Comparison of ENCODE assay signal across 22 mouse cellular contexts in the genomic region with DNA sequence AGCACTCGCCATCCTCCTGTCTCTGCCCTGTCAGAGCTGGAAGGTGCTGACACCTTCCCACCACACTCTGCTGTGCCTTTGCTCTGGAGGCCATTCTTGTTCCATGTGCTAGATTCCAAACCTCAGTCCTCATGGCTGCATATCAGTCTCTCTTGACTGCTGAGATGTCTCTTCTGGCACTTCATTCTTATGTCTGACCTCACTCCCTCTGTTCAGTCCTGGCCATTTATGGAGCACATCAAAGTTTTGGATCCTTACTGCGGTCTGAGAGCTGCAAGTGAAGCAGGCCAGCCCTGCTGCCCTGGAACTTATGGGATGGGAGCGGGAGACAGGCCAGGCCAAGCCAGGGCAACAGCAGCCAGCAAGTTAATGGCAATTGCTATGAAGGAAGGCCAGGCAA. TPM values are rescaled to one million over a fixed set of nuclear protein-coding genes. Genes with fewer than 3 reads are reported as not detected.
A peak's percentile ranks its signal among the peaks of the same experiment; 100 is the strongest.
DNase-seq lines count a peak whose midpoint lies in the region; ATAC-seq lines count a peak whose summit lies in the region.
"Had no signal": no experiment of that assay in that cellular context is flagged by ENCODE, and none has a peak within 500 bp of the region (broad histone marks: within the 10 kb centered on the region; RNA-seq: fewer than 3 reads in every experiment).

No protein-coding gene starts in this region.

- no peak overlapping the region for H3K4me2 ChIP-seq in midbrain, embryonic 14.5 days (ENCODE audit: low read length)
- H3K4me2 ChIP-seq: hindbrain, embryonic 14.5 days; liver, embryonic 13.5 days; midbrain, embryonic 11.5 days had no signal

- peaks cover 15% of the 10 kb centered on the region for H3K4me1 ChIP-seq in midbrain, embryonic 10.5 days
- H3K4me1 ChIP-seq in midbrain, embryonic 14.5 days (ENCODE audit: control insufficient read depth, insufficient read depth, low read length), result 0 out of 2 replicates have a peak, but pooled peaks cover 5% of the 10 kb centered on the region
- H3K4me1 ChIP-seq: liver, embryonic 13.5 days had no signal

- H3K27me3 ChIP-seq in midbrain, embryonic 10.5 days (ENCODE audit: low read depth, poor library complexity, severe bottlenecking), result peaks cover 22% of the 10 kb centered on the region; the same call in 1 of the 2 replicates
- no peaks in the 10 kb centered on the region for H3K27me3 ChIP-seq in midbrain, embryonic 14.5 days (ENCODE audit: control insufficient read depth, insufficient read depth, low read length)
- H3K27me3 ChIP-seq: liver, embryonic 13.5 days had no signal

- no peaks in the 10 kb centered on the region for H3K9me3 ChIP-seq in midbrain, embryonic 10.5 days (replicated peaks)
- no peaks in the 10 kb centered on the region for H3K9me3 ChIP-seq in midbrain, embryonic 14.5 days (ENCODE audit: control insufficient read depth, low read length)
- H3K9me3 ChIP-seq: forebrain, embryonic 10.5 days; liver, embryonic 13.5 days had no signal

- H3K4me3 ChIP-seq in midbrain, embryonic 10.5 days, result no peak overlapping the region
- no peak overlapping the region for H3K4me3 ChIP-seq in midbrain, embryonic 14.5 days (replicated peaks; ENCODE audit: low read depth, low read length)
- H3K4me3 ChIP-seq: forebrain, embryonic 10.5 days; heart, adult 2 months; left cerebral cortex, adult 2 months; liver, embryonic 13.5 days had no signal

- H3K27ac ChIP-seq in midbrain, embryonic 10.5 days (replicated peaks), result 0 out of 2 replicates have a peak overlapping the region, but pooled peaks have one; percentile 42
- H3K27ac ChIP-seq in midbrain, embryonic 14.5 days (replicated peaks; ENCODE audit: low read depth, low read length), result no peak overlapping the region
- H3K27ac ChIP-seq: heart, adult 2 months; hindbrain, embryonic 14.5 days; kidney, postnatal 0 days; left cerebral cortex, adult 2 months; liver, embryonic 13.5 days had no signal

- H3K36me3 ChIP-seq in midbrain, embryonic 10.5 days, result peaks cover 19% of the 10 kb centered on the region
- H3K36me3 ChIP-seq in midbrain, embryonic 14.5 days (ENCODE audit: control insufficient read depth, insufficient read depth, low read length), result peaks cover 9% of the 10 kb centered on the region

- H3K9ac ChIP-seq in midbrain, embryonic 14.5 days (replicated peaks; ENCODE audit: low read length), result no peak overlapping the region
- H3K9ac ChIP-seq: hindbrain, embryonic 14.5 days; liver, embryonic 13.5 days had no signal

- intact Hi-C loops in heart, postnatal 14 days (cut with DNase I), result no loop called here

- 90% methylated on average over 3 of the region's 3 CpGs for WGBS in midbrain, embryonic 10.5 days
- 90% methylated on average over 3 of the region's 3 CpGs for WGBS in midbrain, embryonic 14.5 days

- no peak for ATAC-seq in midbrain, embryonic 14.5 days (ENCODE audit: low FRiP score, low TSS enrichment)
- ATAC-seq: forebrain, embryonic 16.5 days; inflammation-experienced regulatory T-cells, adult 6 months had no signal

- DNase-seq in heart, adult 11 months, result peak; percentile 90
- no peak for DNase-seq in heart, postnatal 14 days
- DNase-seq in midbrain, embryonic 10.5 days (ENCODE audit: low spot score), result no peak
- DNase-seq in midbrain, embryonic 14.5 days, result no peak
- peak; percentile 64 for DNase-seq in lung, postnatal 10 days
- no peak for DNase-seq in cerebellum, adult 11-12 months
- no peak for DNase-seq in B cell, adult 2 months
- DNase-seq in MN1 (ENCODE audit: low spot score), result no peak
- DNase-seq: adrenal gland, postnatal 25 days; cerebellum, postnatal 14 days; gastrocnemius, postnatal 14 days; kidney, adult 18-20 months; liver, embryonic 13.5 days; thymus, adult 18-20 months had no signal

RNA-seq across cellular contexts. Expression of a gene that starts 56.7 kb away (rescaled TPM):
- total RNA-seq in heart, postnatal 14 days (2021), result 10 to 100 TPM; 11.7 to 15.2 TPM
- 8.8 and 10.2 TPM in 2 replicates for polyA plus RNA-seq in midbrain, embryonic 10.5 days (2016; fragmentation: Nextera tagmentation; extraction: Ambion mirVana)
- 8.6 and 8.7 TPM in 2 replicates for polyA plus RNA-seq in midbrain, embryonic 14.5 days (2014; fragmentation: Nextera tagmentation; extraction: Ambion mirVana)

RNA-seq across cellular contexts. Expression of a gene that starts 56.8 kb away (rescaled TPM):
- 10 to 100 TPM; 68.4 to 72.4 TPM for total RNA-seq in heart, postnatal 14 days (2021)
- polyA plus RNA-seq in midbrain, embryonic 10.5 days (2016; fragmentation: Nextera tagmentation; extraction: Ambion mirVana), result 37.5 and 46.5 TPM in 2 replicates
- polyA plus RNA-seq in midbrain, embryonic 14.5 days (2014; fragmentation: Nextera tagmentation; extraction: Ambion mirVana), result 29.6 and 47.1 TPM in 2 replicates

Comparison
In these comparisons a context has a peak if more than half of its experiments do, and no peak if none do; other contexts are left out.
1. DNase-seq: peak in heart, adult 11 months (single experiment) and lung, postnatal 10 days (single experiment); none in heart, postnatal 14 days (0 of 2), midbrain, embryonic 10.5 days (single experiment), midbrain, embryonic 14.5 days (single experiment), cerebellum, adult 11-12 months (single experiment), B cell, adult 2 months (0 of 2) and MN1 (single experiment).